Mouse (Mus musculus): ENCODE measurements around the gene Uba2. TPM values are rescaled to one million over a fixed set of nuclear protein-coding genes. Genes with fewer than 3 reads are reported as not detected.

Gene Uba2
- total RNA-seq, 2 experiments from 2014 or later: 88.9 to 90.0 TPM

Other genes with a start within 250 kb of the Uba2 start
- not detected for gene Scgb2b26, start 224.6 kb downstream of the Uba2 start, total RNA-seq (2021)
- not detected for gene Scgb2b27, start 155.7 kb downstream of the Uba2 start, total RNA-seq (2021)
- not detected for gene Scgb1b27, start 148.1 kb downstream of the Uba2 start, total RNA-seq (2021)
- gene Scgb1b30, start 74.2 kb downstream of the Uba2 start, total RNA-seq (2021): not detected
- 10 to 100 TPM; 10.2 to 13.6 TPM for gene Wtip, start 36.3 kb downstream of the Uba2 start, total RNA-seq (2021)
- 10 to 100 TPM; 21.1 to 25.1 TPM for gene Pdcd2l, start 27.1 kb upstream of the Uba2 start, total RNA-seq (2021)
- 100 to 1,000 TPM; 784 to 785 TPM for gene Gpi1, start 60.7 kb upstream of the Uba2 start, total RNA-seq (2021)
- gene Gm6096, start 81.4 kb upstream of the Uba2 start, total RNA-seq (2021): not detected
- gene 4931406P16Rik, start 144.0 kb upstream of the Uba2 start, total RNA-seq (2021): 10 to 100 TPM; 36.5 to 42.3 TPM
- gene Lsm14a, start 223.7 kb upstream of the Uba2 start, total RNA-seq (2021): 10 to 100 TPM; 84.8 to 85.5 TPM